Mouse (Mus musculus) forebrain, embryonic 14.5 days (tissue): Measurements from ENCODE around the gene Borcs8. TPM values are rescaled to one million over a fixed set of nuclear protein-coding genes. Genes with fewer than 3 reads are reported as not detected.

Experiments
- ATAC-seq: fragments of 200-750 bp; cut with Nextera tagmentation; 2 replicates; pipeline ENCODE4 v1.8.0; 2017; ENCODE audit warnings: mild to moderate bottlenecking, moderate library complexity
- DNase-seq: peaks from one replicate; pipeline ENCODE4 v3.0.0-alpha.2; 2015; ENCODE audit warnings: low spot score
- H3K27ac ChIP-seq: fragments of 300-500 bp; sonication (generic); 2 replicates; pipeline ENCODE4 v1.5.1; 2014; ENCODE audit warnings: low read depth, mild to moderate bottlenecking, control low read depth, low read length, moderate library complexity
- H3K27me3 ChIP-seq: fragments of 300-500 bp; sonication (generic); replicated peaks from 2 replicates; pipeline ENCODE4 v1.6.1; 2014; ENCODE audit warnings: low read length, control low read depth, mixed read lengths; ENCODE audit not compliant: control insufficient read depth, insufficient read depth
- H3K36me3 ChIP-seq: fragments of 300-500 bp; sonication (generic); 2 replicates; pipeline ENCODE4 v1.6.1; 2014; ENCODE audit warnings: low read length, control low read depth; ENCODE audit not compliant: control insufficient read depth, insufficient read depth
- H3K4me1 ChIP-seq: fragments of 300-500 bp; sonication (generic); 2 replicates; pipeline ENCODE4 v1.6.1; 2014; ENCODE audit warnings: antibody characterized with exemption, low read length, control low read depth; ENCODE audit not compliant: control insufficient read depth, insufficient read depth
- H3K4me2 ChIP-seq: fragments of 300-500 bp; sonication (generic); 2 replicates; pipeline ENCODE4 v1.6.1; 2014; ENCODE audit warnings: mild to moderate bottlenecking, control low read depth, low read length
- H3K4me3 ChIP-seq: fragments of 300-500 bp; sonication (generic); 2 replicates; pipeline ENCODE4 v1.5.1; 2014; ENCODE audit warnings: low read depth, low read length, control low read depth
- H3K9ac ChIP-seq: fragments of 300-500 bp; sonication (generic); 2 replicates; pipeline ENCODE4 v1.6.1; 2014; ENCODE audit warnings: mild to moderate bottlenecking, low read length, control low read depth, moderate library complexity
- H3K9me3 ChIP-seq: fragments of 300-500 bp; sonication (generic); replicated peaks from 2 replicates; pipeline ENCODE4 v1.6.1; 2016; ENCODE audit warnings: low read length, control low read depth, mixed read lengths; ENCODE audit not compliant: control insufficient read depth
- WGBS: fragments of 180-500 bp; shearing (Covaris S2); extraction: QIAGEN DNeasy Blood & Tissue Kit; methylation state at CpG from one replicate; pipeline ENCODE4 v1.1.7; 2014; 5-methylcytosine and 5-hydroxymethylcytosine counted together
- polyA plus RNA-seq: library from polyadenylated mRNA; unstranded; fragments of >200 nt; fragmentation: Nextera tagmentation; extraction: Ambion mirVana; gene quantifications from 2 replicates; pipeline ENCODE4 v1.2.1, GENCODE M21; 2014

The Borcs8 gene
- polyA plus RNA-seq, 1 experiment from 2014 or later: 76.7 TPM

- no peaks in the 10 kb centered on the region for H3K27me3 ChIP-seq
Observed at GRCm38 (mm10) chr8:70147678-70148607, 8.6 kb downstream of the Borcs8 start.

GRCm38 (mm10) chr8:70150158-70150557, 10.9 kb downstream of the Borcs8 start:
- no peak overlapping the region for H3K27ac ChIP-seq
- DNase-seq (no peak), ATAC-seq (no peak)
- no peaks in the 10 kb centered on the region for H3K9me3 ChIP-seq
- peaks cover 22% of the 10 kb centered on the region for H3K36me3 ChIP-seq
- 16% methylated on average over 13 of the region's 13 CpGs for WGBS
- no peak overlapping the region for H3K4me3 ChIP-seq
- H3K27me3 ChIP-seq: no peaks in the 10 kb centered on the region
- H3K4me1 ChIP-seq: no peaks in the 10 kb centered on the region
- no peak overlapping the region for H3K9ac ChIP-seq
- H3K4me2 ChIP-seq: no peak overlapping the region

More at GRCm38 (mm10) chr8:70147678-70148607, 8.6 kb downstream of the Borcs8 start:
- ATAC-seq (no peak), DNase-seq (no peak)
- H3K9ac ChIP-seq: no peak overlapping the region
- no peak overlapping the region for H3K4me2 ChIP-seq
- 91% methylated on average over 7 of the region's 7 CpGs for WGBS
- no peak overlapping the region for H3K4me3 ChIP-seq
- no peaks in the 10 kb centered on the region for H3K9me3 ChIP-seq
- no peaks in the 10 kb centered on the region for H3K4me1 ChIP-seq
- no peak overlapping the region for H3K27ac ChIP-seq
- peaks cover 44% of the 10 kb centered on the region for H3K36me3 ChIP-seq

GRCm38 (mm10) chr8:70152537-70153257, 13.4 kb downstream of the Borcs8 start:
- DNase-seq: peak; percentile 91
- H3K9ac ChIP-seq: 0 out of 2 replicates have a peak overlapping the region, but pooled peaks have one; percentile 17
- H3K4me2 ChIP-seq: peak overlapping the region; percentile 31
- H3K9me3 ChIP-seq: no peaks in the 10 kb centered on the region
- H3K4me3 ChIP-seq: no peak overlapping the region
- ATAC-seq: peak; percentile 96
- H3K4me1 ChIP-seq: no peaks in the 10 kb centered on the region
- H3K27ac ChIP-seq: no peak overlapping the region
- H3K36me3 ChIP-seq: no peaks in the 10 kb centered on the region
- H3K27me3 ChIP-seq: no peaks in the 10 kb centered on the region
- WGBS: 13% methylated on average over 20 of the region's 22 CpGs

- 94% methylated on average over 1 of the region's 1 CpGs for WGBS
- no peaks in the 10 kb centered on the region for H3K27me3 ChIP-seq
- no peak overlapping the region for H3K9ac ChIP-seq
- H3K9me3 ChIP-seq: no peaks in the 10 kb centered on the region
- H3K36me3 ChIP-seq: no peaks in the 10 kb centered on the region
- H3K27ac ChIP-seq: no peak overlapping the region
- DNase-seq (no peak), ATAC-seq (no peak)
- H3K4me1 ChIP-seq: no peaks in the 10 kb centered on the region
- no peak overlapping the region for H3K4me3 ChIP-seq
- no peak overlapping the region for H3K4me2 ChIP-seq
Observed at GRCm38 (mm10) chr8:70157240-70157800, 18.0 kb downstream of the Borcs8 start.

GRCm38 (mm10) chr8:70158069-70158853, 19.0 kb downstream of the Borcs8 start:
- Histone ChIP-seq H3K4me2 (peak overlapping the region; percentile 67), H3K4me1 (no peaks in the 10 kb centered on the region), H3K27ac (no peak overlapping the region), H3K9me3 (no peaks in the 10 kb centered on the region), H3K9ac (peak overlapping the region; percentile 59), H3K27me3 (no peaks in the 10 kb centered on the region), H3K36me3 (no peaks in the 10 kb centered on the region), H3K4me3 (peak overlapping the region; percentile 43)
- ATAC-seq: peak; percentile 97
- peak; percentile 86 for DNase-seq
- 11% methylated on average over 40 of the region's 40 CpGs for WGBS

- Histone ChIP-seq H3K9ac (no peak overlapping the region), H3K9me3 (no peaks in the 10 kb centered on the region), H3K4me2 (no peak overlapping the region), H3K4me3 (no peak overlapping the region), H3K27me3 (no peaks in the 10 kb centered on the region), H3K4me1 (no peaks in the 10 kb centered on the region), H3K36me3 (no peaks in the 10 kb centered on the region), H3K27ac (no peak overlapping the region)
- WGBS: 88% methylated on average over 4 of the region's 4 CpGs
- DNase-seq: no peak
- ATAC-seq: no peak
Observed at GRCm38 (mm10) chr8:70159211-70159610, 19.9 kb downstream of the Borcs8 start.

- no peak overlapping the region for H3K9ac ChIP-seq
- ATAC-seq (no peak), DNase-seq (no peak)
- no peaks in the 10 kb centered on the region for H3K4me1 ChIP-seq
- WGBS: 73% methylated on average over 13 of the region's 13 CpGs
- no peaks in the 10 kb centered on the region for H3K36me3 ChIP-seq
- H3K9me3 ChIP-seq: no peaks in the 10 kb centered on the region
- H3K4me3 ChIP-seq: no peak overlapping the region
- no peak overlapping the region for H3K27ac ChIP-seq
- H3K27me3 ChIP-seq: no peaks in the 10 kb centered on the region
- H3K4me2 ChIP-seq: no peak overlapping the region
Observed at GRCm38 (mm10) chr8:70160015-70160414, 20.7 kb downstream of the Borcs8 start.

GRCm38 (mm10) chr8:70163316-70163715, 24.0 kb downstream of the Borcs8 start:
- WGBS: 89% methylated on average over 3 of the region's 3 CpGs
- ATAC-seq: no peak

More at GRCm38 (mm10) chr8:70163316-70163715, 24.0 kb downstream of the Borcs8 start:
- no peak overlapping the region for H3K4me3 ChIP-seq
- no peaks in the 10 kb centered on the region for H3K9me3 ChIP-seq
- no peaks in the 10 kb centered on the region for H3K4me1 ChIP-seq
- 0 out of 2 replicates have a peak, but pooled peaks cover 4% of the 10 kb centered on the region for H3K27me3 ChIP-seq
- H3K36me3 ChIP-seq: no peaks in the 10 kb centered on the region
- DNase-seq: no peak
- no peak overlapping the region for H3K4me2 ChIP-seq
- no peak overlapping the region for H3K27ac ChIP-seq
- H3K9ac ChIP-seq: no peak overlapping the region
